Mouse (Mus musculus) G1E (cell line): Measurements from ENCODE around the gene Otop3.

Source experiments
- CTCF ChIP-seq: IDR thresholded peaks from 2 replicates; pipeline ENCODE4 v1.5.1; 2012; ENCODE audit warnings: low read depth, low read length, inconsistent platforms, mixed read lengths
- GATA1 ChIP-seq: IDR thresholded peaks from 2 replicates; pipeline ENCODE4 v1.6.1; 2012; ENCODE audit warnings: borderline replicate concordance, low read length, inconsistent platforms, mixed read lengths
- POLR2AphosphoS5 ChIP-seq: IDR thresholded peaks from 2 replicates; pipeline ENCODE4 v1.6.1; 2012; ENCODE audit warnings: low read depth, low read length, inconsistent platforms; ENCODE audit not compliant: insufficient replicate concordance
- TAL1 ChIP-seq: conservative IDR thresholded peaks from 2 replicates; pipeline ENCODE4 v1.6.1; 2012; ENCODE audit warnings: low read depth, low read length, inconsistent platforms, mixed read lengths

DNA sequence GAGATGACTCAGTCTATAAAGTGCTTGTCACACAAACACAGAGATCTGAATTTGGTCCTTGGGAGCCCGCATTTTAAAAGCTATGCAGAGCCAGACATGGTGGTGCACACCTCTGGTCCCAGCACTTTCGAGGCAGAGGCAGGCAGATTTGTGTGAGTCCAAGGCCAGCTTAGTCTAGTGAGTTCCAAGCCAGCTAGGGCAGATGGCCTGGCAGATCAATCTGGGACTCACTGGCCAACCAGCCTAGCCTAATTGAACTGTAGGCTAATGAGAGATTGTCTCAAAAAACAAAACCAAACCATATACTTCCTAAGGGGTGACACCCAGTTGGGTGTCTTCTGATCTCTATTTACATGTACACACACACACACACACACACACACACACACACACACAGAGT lies 6.7 kb downstream of the Otop3 start:
- TF ChIP-seq TAL1, result no peak
- no peak for TF ChIP-seq CTCF
- no peak for TF ChIP-seq GATA1
- no peak for TF ChIP-seq POLR2AphosphoS5
